Mouse (Mus musculus): ENCODE measurements around the gene Scel. TPM values are rescaled to one million over a fixed set of nuclear protein-coding genes. Genes with fewer than 3 reads are reported as not detected.

The Scel gene
- polyA plus RNA-seq, 1 experiment = not detected

- no peak overlapping the region for H3ac ChIP-seq (ENCODE audit: control insufficient read depth, insufficient read length)
- TF ChIP-seq TCF12 (IDR thresholded peaks at IDR 0.05; ENCODE audit: insufficient read depth, poor library complexity, severe bottlenecking) (no peak), CEBPB (IDR thresholded peaks at IDR 0.05; ENCODE audit: insufficient read depth, poor library complexity, severe bottlenecking) (no peak), POLR2A (IDR thresholded peaks at IDR 0.05; ENCODE audit: insufficient read length, low read depth) (no peak), USF1 (IDR thresholded peaks at IDR 0.05; ENCODE audit: low read depth) (no peak), REST (IDR thresholded peaks at IDR 0.05; ENCODE audit: insufficient read depth, insufficient read length) (no peak), MAX (IDR thresholded peaks at IDR 0.05; ENCODE audit: low read depth) (no peak), MYOG (IDR thresholded peaks at IDR 0.05; ENCODE audit: control insufficient read depth in 1 of 3, insufficient read depth in 1 of 3, insufficient read length in 2 of 3, low read depth in 2 of 3) (no peak), MYOD1 (IDR thresholded peaks at IDR 0.05; ENCODE audit: control insufficient read depth in 1 of 3, insufficient read length in 2 of 3, low read depth in 2 of 3) (no peak), TCF3 (IDR thresholded peaks at IDR 0.05; ENCODE audit: insufficient read length, low read depth) (no peak), SRF (IDR thresholded peaks at IDR 0.05; ENCODE audit: control insufficient read depth, insufficient read length, low read depth) (no peak), POLR2AphosphoS2 (IDR thresholded peaks at IDR 0.05; ENCODE audit: insufficient read length, low read depth) (no peak), E2F4 (IDR thresholded peaks at IDR 0.05; ENCODE audit: insufficient read depth) (no peak)
- H3K79me2 ChIP-seq (ENCODE audit: control insufficient read depth, insufficient read depth) = no peaks in the 10 kb centered on the region
- H3K4me2 ChIP-seq (ENCODE audit: low read depth) = no peak overlapping the region
- H3K4me3 ChIP-seq = no peak overlapping the region
- no peaks in the 10 kb centered on the region for H3K36me3 ChIP-seq (ENCODE audit: control insufficient read depth, insufficient read depth)
- H3K27me3 ChIP-seq (ENCODE audit: control insufficient read depth, insufficient read depth, insufficient read length) = no peaks in the 10 kb centered on the region
Observed at GRCm38 (mm10) chr14:103655448-103655847, 142.3 kb downstream of the Scel start.

GRCm38 (mm10) chr14:103657876-103658275 lies 144.7 kb downstream of the Scel start:
- H3K4me3 ChIP-seq = no peak overlapping the region
- no peak overlapping the region for H3K4me2 ChIP-seq (ENCODE audit: low read depth)

More at GRCm38 (mm10) chr14:103657876-103658275, 144.7 kb downstream of the Scel start:
- H3ac ChIP-seq (ENCODE audit: control insufficient read depth, insufficient read length) = no peak overlapping the region
- H3K79me2 ChIP-seq (ENCODE audit: control insufficient read depth, insufficient read depth) = no peaks in the 10 kb centered on the region
- TF ChIP-seq MYOD1 (IDR thresholded peaks at IDR 0.05; ENCODE audit: control insufficient read depth in 1 of 3, insufficient read length in 2 of 3, low read depth in 2 of 3) = no peak
- TF ChIP-seq CEBPB (IDR thresholded peaks at IDR 0.05; ENCODE audit: insufficient read depth, poor library complexity, severe bottlenecking) = no peak
- no peak for TF ChIP-seq SRF (IDR thresholded peaks at IDR 0.05; ENCODE audit: control insufficient read depth, insufficient read length, low read depth)
- no peak for TF ChIP-seq TCF12 (IDR thresholded peaks at IDR 0.05; ENCODE audit: insufficient read depth, poor library complexity, severe bottlenecking)
- TF ChIP-seq MAX (IDR thresholded peaks at IDR 0.05; ENCODE audit: low read depth) = no peak
- TF ChIP-seq TCF3 (IDR thresholded peaks at IDR 0.05; ENCODE audit: insufficient read length, low read depth) = no peak
- TF ChIP-seq REST (IDR thresholded peaks at IDR 0.05; ENCODE audit: insufficient read depth, insufficient read length) = no peak
- TF ChIP-seq MYOG (IDR thresholded peaks at IDR 0.05; ENCODE audit: control insufficient read depth in 1 of 3, insufficient read depth in 1 of 3, insufficient read length in 2 of 3, low read depth in 2 of 3) = no peak
- TF ChIP-seq POLR2AphosphoS2 (IDR thresholded peaks at IDR 0.05; ENCODE audit: insufficient read length, low read depth) = no peak
- no peak for TF ChIP-seq USF1 (IDR thresholded peaks at IDR 0.05; ENCODE audit: low read depth)
- TF ChIP-seq E2F4 (IDR thresholded peaks at IDR 0.05; ENCODE audit: insufficient read depth) = no peak
- H3K36me3 ChIP-seq (ENCODE audit: control insufficient read depth, insufficient read depth) = no peaks in the 10 kb centered on the region
- no peaks in the 10 kb centered on the region for H3K27me3 ChIP-seq (ENCODE audit: control insufficient read depth, insufficient read depth, insufficient read length)

Other genes starting within 250 kb of the Scel start
- gene Mycbp2, start 166.5 kb upstream of the Scel start, polyA plus RNA-seq (2012; fragmentation: generic; extraction: Trizol) = 7.7 TPM
- not detected for gene Slain1, start 136.9 kb downstream of the Scel start, polyA plus RNA-seq (2012; fragmentation: generic; extraction: Trizol)